Mouse (Mus musculus) kidney, adult 2 months (tissue): ENCODE data around the gene Asgr1.

Source experiments
- CTCF ChIP-seq: fragments of 200-500 bp; conservative IDR thresholded peaks from 2 replicates; pipeline ENCODE4 v1.5.1; 2011; ENCODE audit warnings: low read depth, mild to moderate bottlenecking, control low read depth, low read length, moderate library complexity, mixed read lengths; ENCODE audit not compliant: insufficient read depth, insufficient read length
- POLR2A ChIP-seq: fragments of 200-500 bp; IDR thresholded peaks from one replicate; pipeline ENCODE4 v1.6.1; 2011; ENCODE audit warnings: low read depth, low read length, control low read depth

DNA sequence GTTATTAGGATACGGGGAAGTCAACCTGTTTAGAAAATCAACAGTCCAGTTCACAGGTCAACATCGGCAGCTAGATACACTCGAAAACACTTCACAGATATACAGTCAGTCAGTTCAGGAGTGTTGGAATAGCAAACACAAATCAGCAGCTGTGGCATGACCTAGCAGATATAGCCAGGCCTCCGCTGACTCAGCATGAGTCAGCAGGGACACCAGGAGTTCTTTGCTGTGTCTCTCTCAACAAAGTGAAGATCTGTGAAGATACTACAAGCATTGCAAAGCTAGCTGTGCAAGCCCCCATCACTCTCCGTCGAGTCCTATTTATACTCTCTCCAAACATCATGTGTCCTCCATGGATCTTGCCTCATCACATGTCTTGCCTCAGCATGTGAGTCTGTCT is 21.7 kb downstream of the Asgr1 start:
- TF ChIP-seq POLR2A (no peak), CTCF (no peak)
